Mouse (Mus musculus) urinary bladder, postnatal 14 days (tissue): ENCODE results near the gene Colgalt2.

ENCODE experiments used
- DNase-seq: peaks from one replicate; pipeline ENCODE4 v3.0.0; 2021; ENCODE audit warnings: low spot score

Colgalt2 gene

GRCm38 (mm10) chr1:152492258-152492657 is 92.6 kb downstream of the Colgalt2 start:
- no peak for DNase-seq

GRCm38 (mm10) chr1:152496831-152497230 is 97.2 kb downstream of the Colgalt2 start:
- no peak for DNase-seq

GRCm38 (mm10) chr1:152497581-152497980 is 98.0 kb downstream of the Colgalt2 start:
- peak; percentile 15 for DNase-seq

GRCm38 (mm10) chr1:152499802-152500201 is 100.2 kb downstream of the Colgalt2 start:
- peak; percentile 19 for DNase-seq

- no peak for DNase-seq
These were observed 106.5 kb downstream of the Colgalt2 start for GRCm38 (mm10) chr1:152506175-152506574.

GRCm38 (mm10) chr1:152506726-152507125 is 107.1 kb downstream of the Colgalt2 start:
- no peak for DNase-seq

GRCm38 (mm10) chr1:152508481-152509220 is 109.0 kb downstream of the Colgalt2 start:
- no peak for DNase-seq

GRCm38 (mm10) chr1:152511237-152511636 is 111.6 kb downstream of the Colgalt2 start:
- DNase-seq: no peak

GRCm38 (mm10) chr1:152514256-152514655 is 114.6 kb downstream of the Colgalt2 start:
- DNase-seq: no peak

GRCm38 (mm10) chr1:152517057-152517570 is 117.5 kb downstream of the Colgalt2 start:
- DNase-seq: no peak

- DNase-seq: no peak
These were observed 119.3 kb downstream of the Colgalt2 start for GRCm38 (mm10) chr1:152518971-152519370.

- DNase-seq: peak; percentile 63
These were observed 121.4 kb downstream of the Colgalt2 start for GRCm38 (mm10) chr1:152520798-152521575.

GRCm38 (mm10) chr1:152522226-152522625 is 122.6 kb downstream of the Colgalt2 start:
- no peak for DNase-seq

GRCm38 (mm10) chr1:152523292-152523691 is 123.7 kb downstream of the Colgalt2 start:
- no peak for DNase-seq

- DNase-seq: no peak
These were observed 124.7 kb downstream of the Colgalt2 start for GRCm38 (mm10) chr1:152524098-152524892.

GRCm38 (mm10) chr1:152524987-152525648 is 125.5 kb downstream of the Colgalt2 start:
- peak; percentile 76 for DNase-seq

GRCm38 (mm10) chr1:152526154-152526553 is 126.5 kb downstream of the Colgalt2 start:
- no peak for DNase-seq

- DNase-seq: no peak
These were observed 128.6 kb downstream of the Colgalt2 start for GRCm38 (mm10) chr1:152528214-152528613.

GRCm38 (mm10) chr1:152528778-152529177 is 129.1 kb downstream of the Colgalt2 start:
- DNase-seq: no peak

GRCm38 (mm10) chr1:152531498-152531897 is 131.9 kb downstream of the Colgalt2 start:
- DNase-seq: no peak

- DNase-seq: no peak
These were observed 134.9 kb downstream of the Colgalt2 start for GRCm38 (mm10) chr1:152534531-152534930.
